Mouse (Mus musculus) liver, adult 2 months (tissue): ENCODE results near the gene Meioc. TPM values are rescaled to one million over a fixed set of nuclear protein-coding genes. Genes with fewer than 3 reads are reported as not detected.
A peak's percentile ranks its signal among the peaks of the same experiment; 100 is the strongest.

Experiments used
- DNase-seq: peaks from one replicate; pipeline ENCODE4 v3.0.0-alpha.2; 2011; ENCODE audit warnings: low read depth, low spot score; ENCODE audit errors: extremely low read depth
- H3K27ac ChIP-seq: fragments of 200-500 bp; replicated peaks from 2 replicates; pipeline ENCODE4 v1.5.1; 2012; ENCODE audit warnings: low read depth, mild to moderate bottlenecking, control low read depth, inconsistent platforms, low read length; ENCODE audit not compliant: insufficient read depth
- H3K27me3 ChIP-seq: fragments of 200-500 bp; 2 replicates; pipeline ENCODE4 v1.6.1; 2012; ENCODE audit warnings: mild to moderate bottlenecking, moderate library complexity, low read length, inconsistent platforms; ENCODE audit not compliant: control insufficient read depth, insufficient read depth
- H3K36me3 ChIP-seq: fragments of 200-500 bp; 2 replicates; pipeline ENCODE4 v1.6.1; 2012; ENCODE audit warnings: low read length, inconsistent platforms; ENCODE audit not compliant: control insufficient read depth, insufficient read depth
- H3K4me1 ChIP-seq: fragments of 200-500 bp; 2 replicates; pipeline ENCODE4 v1.6.1; 2011; ENCODE audit warnings: low read length; ENCODE audit not compliant: control insufficient read depth, insufficient read depth
- H3K4me3 ChIP-seq: fragments of 200-500 bp; 2 replicates; pipeline ENCODE4 v1.5.1; 2011; ENCODE audit warnings: low read depth, mild to moderate bottlenecking, control low read depth, low read length, moderate library complexity; ENCODE audit not compliant: insufficient read depth
- H3K79me2 ChIP-seq: fragments of 200-500 bp; 2 replicates; pipeline ENCODE4 v1.6.1; 2012; ENCODE audit warnings: inconsistent platforms, mild to moderate bottlenecking, low read length, moderate library complexity; ENCODE audit not compliant: control insufficient read depth, insufficient read depth
- H3K9ac ChIP-seq: fragments of 200-500 bp; 2 replicates; pipeline ENCODE4 v1.6.1; 2012; ENCODE audit warnings: low read depth, mild to moderate bottlenecking, control low read depth, inconsistent platforms, low read length
- CTCF ChIP-seq: fragments of 200-500 bp; IDR thresholded peaks from 2 replicates; pipeline ENCODE4 v1.5.1; 2011; ENCODE audit warnings: low read depth, low read length, control low read depth
- POLR2A ChIP-seq: fragments of 200-500 bp; IDR thresholded peaks from 2 replicates; pipeline ENCODE4 v1.6.1; 2011; ENCODE audit warnings: low read length, control low read depth; ENCODE audit not compliant: insufficient read depth; ENCODE audit errors: extremely low read depth
- WGBS: fragments of 180-500 bp; shearing (Covaris S2); methylation state at CpG from one replicate; pipeline ENCODE4 v1.1.7; 2018; 5-methylcytosine and 5-hydroxymethylcytosine counted together
- polyA plus RNA-seq: library from polyadenylated mRNA; depleted of rRNA; stranded (reverse); fragments of >200 nt; gene quantifications from 2 replicates; pipeline ENCODE4 v1.2.3, GENCODE M21; 2012
- total RNA-seq: library from RNA; depleted of rRNA; stranded (reverse); fragments of >200 nt; gene quantifications from 2 replicates; pipeline ENCODE4 v1.2.3, GENCODE M21; 2014

The Meioc gene
- total and polyA plus RNA-seq, 2 experiments: not detected

GRCm38 (mm10) chr11:102643891-102644382, 19.6 kb upstream of the Meioc start:
- H3K27ac ChIP-seq: no peak overlapping the region
- no peak overlapping the region for H3K4me3 ChIP-seq
- WGBS: 62% methylated on average over 10 of the region's 10 CpGs
- H3K79me2 ChIP-seq: no peaks in the 10 kb centered on the region
- no peak for DNase-seq
- H3K27me3 ChIP-seq: no peaks in the 10 kb centered on the region
- H3K9ac ChIP-seq: no peak overlapping the region
- TF ChIP-seq POLR2A (no peak), CTCF (no peak)
- H3K4me1 ChIP-seq: no peaks in the 10 kb centered on the region
- H3K36me3 ChIP-seq: no peaks in the 10 kb centered on the region

- DNase-seq: no peak
- no peaks in the 10 kb centered on the region for H3K79me2 ChIP-seq
- no peak for TF ChIP-seq CTCF
- no peaks in the 10 kb centered on the region for H3K27me3 ChIP-seq
- no peak overlapping the region for H3K4me3 ChIP-seq
- H3K27ac ChIP-seq: no peak overlapping the region
- no peak overlapping the region for H3K9ac ChIP-seq
- no peaks in the 10 kb centered on the region for H3K4me1 ChIP-seq
- H3K36me3 ChIP-seq: no peaks in the 10 kb centered on the region
- WGBS: 87% methylated on average over 13 of the region's 13 CpGs
Observed at GRCm38 (mm10) chr11:102646226-102646625, 17.3 kb upstream of the Meioc start.

GRCm38 (mm10) chr11:102647885-102648284, 15.6 kb upstream of the Meioc start:
- H3K4me3 ChIP-seq: no peak overlapping the region

GRCm38 (mm10) chr11:102651381-102651780, 12.1 kb upstream of the Meioc start:
- Histone ChIP-seq H3K27ac (no peak overlapping the region), H3K4me1 (no peaks in the 10 kb centered on the region), H3K9ac (no peak overlapping the region), H3K79me2 (no peaks in the 10 kb centered on the region), H3K4me3 (no peak overlapping the region), H3K36me3 (no peaks in the 10 kb centered on the region), H3K27me3 (no peaks in the 10 kb centered on the region)
- TF ChIP-seq POLR2A: no peak
- peak; percentile 86 for TF ChIP-seq CTCF
- DNase-seq: peak; percentile 25
- WGBS: 5% methylated on average over 9 of the region's 9 CpGs

More at GRCm38 (mm10) chr11:102647885-102648284, 15.6 kb upstream of the Meioc start:
- Histone ChIP-seq H3K27ac (no peak overlapping the region), H3K9ac (no peak overlapping the region), H3K4me1 (no peaks in the 10 kb centered on the region), H3K27me3 (no peaks in the 10 kb centered on the region), H3K36me3 (no peaks in the 10 kb centered on the region), H3K79me2 (no peaks in the 10 kb centered on the region)
- 79% methylated on average over 12 of the region's 12 CpGs for WGBS
- TF ChIP-seq POLR2A (no peak), CTCF (no peak)
- no peak for DNase-seq

GRCm38 (mm10) chr11:102652844-102653243, 10.7 kb upstream of the Meioc start:
- TF ChIP-seq POLR2A (no peak), CTCF (peak; percentile 42)

GRCm38 (mm10) chr11:102655888-102656287, 7.6 kb upstream of the Meioc start:
- no peak for DNase-seq
- no peak overlapping the region for H3K27ac ChIP-seq
- no peaks in the 10 kb centered on the region for H3K4me1 ChIP-seq
- H3K27me3 ChIP-seq: no peaks in the 10 kb centered on the region
- no peaks in the 10 kb centered on the region for H3K79me2 ChIP-seq
- no peaks in the 10 kb centered on the region for H3K36me3 ChIP-seq
- no peak overlapping the region for H3K4me3 ChIP-seq
- WGBS: 80% methylated on average over 8 of the region's 8 CpGs
- TF ChIP-seq POLR2A (no peak), CTCF (no peak)
- H3K9ac ChIP-seq: no peak overlapping the region

More at GRCm38 (mm10) chr11:102652844-102653243, 10.7 kb upstream of the Meioc start:
- Histone ChIP-seq H3K4me1 (no peaks in the 10 kb centered on the region), H3K27me3 (no peaks in the 10 kb centered on the region), H3K36me3 (no peaks in the 10 kb centered on the region), H3K27ac (no peak overlapping the region), H3K9ac (no peak overlapping the region), H3K79me2 (no peaks in the 10 kb centered on the region), H3K4me3 (no peak overlapping the region)
- 66% methylated on average over 3 of the region's 3 CpGs for WGBS
- no peak for DNase-seq
